Mouse (Mus musculus) heart, postnatal 0 days (tissue): ENCODE results near the gene Mta1.

ENCODE experiments used
- CTCF ChIP-seq: IDR thresholded peaks from 2 replicates; pipeline ENCODE4 v1.5.1; 2016; ENCODE audit warnings: antibody characterized with exemption, control low read depth, low read depth
- EP300 ChIP-seq: IDR thresholded peaks from 2 replicates; pipeline ENCODE4 v1.6.1; 2016; ENCODE audit warnings: antibody characterized with exemption, low read depth

DNA sequence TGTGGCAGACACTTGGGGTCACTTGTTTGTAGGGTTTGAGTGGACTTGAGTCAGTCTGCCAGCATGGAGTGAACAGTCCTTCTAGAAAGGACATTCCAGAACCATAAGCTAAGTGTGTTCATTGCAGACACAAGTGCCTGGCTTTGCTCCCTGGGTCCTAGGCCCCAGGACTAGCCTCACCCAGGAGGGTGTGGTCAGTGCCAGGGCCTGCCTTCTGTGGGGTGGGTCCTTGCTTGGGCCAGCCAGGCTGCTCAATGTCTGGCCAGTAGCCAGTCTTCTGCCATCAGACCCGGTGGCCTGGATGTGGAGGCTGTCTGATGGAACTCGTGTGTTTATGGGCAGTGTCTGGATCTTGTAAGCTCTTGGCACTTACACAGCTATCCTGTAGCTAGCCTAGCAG, 34.5 kb downstream of the Mta1 start:
- TF ChIP-seq CTCF: no peak
- peak; percentile 95; the same call in 1 of the 2 replicates for TF ChIP-seq EP300
